Mouse (Mus musculus): ENCODE results near the gene Cbr4.

GRCm38 (mm10) chr8:61475251-61475673 lies 12.3 kb upstream of the Cbr4 start:
- TF ChIP-seq CTCF (IDR thresholded peaks at IDR 0.05) (no peak), EP300 (IDR thresholded peaks at IDR 0.05) (no peak)

All from lung, postnatal 0 days (tissue).